Mouse (Mus musculus) erythroid progenitor cell, adult 5-6 weeks (primary cell): ENCODE results near the gene Glra3. TPM values are rescaled to one million over a fixed set of nuclear protein-coding genes. Genes with fewer than 3 reads are reported as not detected.

ENCODE experiments used
- ATAC-seq: replicated peaks from 2 replicates; pipeline ENCODE4 v1.8.0; 2016; ENCODE audit warnings: moderate number of reproducible peaks, mild to moderate bottlenecking, moderate TSS enrichment, inconsistent platforms; ENCODE audit not compliant: poor library complexity, low FRiP score, severe bottlenecking
- total RNA-seq, 2 experiments: library from RNA; stranded (forward) in 1 of 2; stranded (reverse) in 1 of 2; fragments of 150-400 nt in 1 of 2; fragments of 186-747, 209-891 nt in 1 of 2; gene quantifications; 2 replicates each; pipeline versions ENCODE4 v1.2.3 to v1.2.4; 2015 to 2017; ENCODE audit warnings: low replicate concordance in 2 of 2

The Glra3 gene
- total RNA-seq (2015; ENCODE audit: low replicate concordance), result not detected in 2 replicates
- total RNA-seq (2017; ENCODE audit: low replicate concordance), result not detected in 2 replicates

- no peak for ATAC-seq
Observed at GRCm38 (mm10) chr8:55939870-55940525, at the start of gene Glra3. Gene Glra3, plus strand, starts transcription at chr8:55940460.

GRCm38 (mm10) chr8:55906848-55907247, 33.4 kb upstream of the Glra3 start, which contains the start of gene Adam29:
Gene Adam29, minus strand, starts transcription at chr8:55906948.
- no peak for ATAC-seq

GRCm38 (mm10) chr8:55940526-55940880, 243 bp downstream of the Glra3 start:
- no peak for ATAC-seq

- no peak for ATAC-seq
Observed at GRCm38 (mm10) chr8:55964759-55965320, 24.6 kb downstream of the Glra3 start.

GRCm38 (mm10) chr8:55997859-55998258, 57.6 kb downstream of the Glra3 start:
- no peak for ATAC-seq

- ATAC-seq, result no peak
Observed at GRCm38 (mm10) chr8:56054324-56054723, 114.1 kb downstream of the Glra3 start.

GRCm38 (mm10) chr8:56063081-56063480, 122.8 kb downstream of the Glra3 start:
- no peak for ATAC-seq

- ATAC-seq, result no peak
Observed at GRCm38 (mm10) chr8:56070486-56071254, 130.4 kb downstream of the Glra3 start.

GRCm38 (mm10) chr8:56083654-56084053, 143.4 kb downstream of the Glra3 start:
- no peak for ATAC-seq

- no peak for ATAC-seq
Observed at GRCm38 (mm10) chr8:56094385-56094784, 154.1 kb downstream of the Glra3 start.

GRCm38 (mm10) chr8:56110296-56110695, 170.0 kb downstream of the Glra3 start:
- no peak for ATAC-seq

GRCm38 (mm10) chr8:56129357-56129756, 189.1 kb downstream of the Glra3 start:
- ATAC-seq, result no peak

GRCm38 (mm10) chr8:56150697-56151096, 210.4 kb downstream of the Glra3 start:
- ATAC-seq, result no peak

- ATAC-seq, result no peak
Observed at GRCm38 (mm10) chr8:56151574-56151973, 211.3 kb downstream of the Glra3 start.

GRCm38 (mm10) chr8:56158966-56159365, 218.7 kb downstream of the Glra3 start:
- no peak for ATAC-seq

Other genes starting within 250 kb of the Glra3 start
- not detected in 2 replicates for gene Adam29, start 33.5 kb upstream of the Glra3 start, total RNA-seq (2015; ENCODE audit: low replicate concordance)
- not detected in 2 replicates for gene Adam29, start 33.5 kb upstream of the Glra3 start, total RNA-seq (2017; ENCODE audit: low replicate concordance)